Comparison of ENCODE assay signal across 19 mouse cellular contexts in genomic region chr4:47112560-47112959, GRCm38 (mm10). TPM values are rescaled to one million over a fixed set of nuclear protein-coding genes. Genes with fewer than 3 reads are reported as not detected.
DNase-seq lines count a peak whose midpoint lies in the region; ATAC-seq and TF ChIP-seq lines count a peak whose summit lies in the region.
"Had no signal": no experiment of that assay in that cellular context is flagged by ENCODE, and none has a peak within 500 bp of the region (broad histone marks: within the 10 kb centered on the region; RNA-seq: fewer than 3 reads in every experiment).

No protein-coding gene starts in this region.

- H3K27ac ChIP-seq in gastrocnemius, adult 2 months: peak overlapping the region; percentile 69
- no peak overlapping the region for H3K27ac ChIP-seq in kidney, embryonic 15.5 days
- no peak overlapping the region for H3K27ac ChIP-seq in limb, embryonic 10.5 days
- H3K27ac ChIP-seq: embryonic facial prominence, embryonic 13.5 days; heart, embryonic 15.5 days; neural tube, embryonic 15.5 days had no signal

- no peak overlapping the region for H3K4me2 ChIP-seq in kidney, embryonic 15.5 days
- H3K4me2 ChIP-seq: embryonic facial prominence, embryonic 13.5 days; heart, embryonic 15.5 days; neural tube, embryonic 15.5 days had no signal

- H3K27me3 ChIP-seq in kidney, embryonic 15.5 days: no peaks in the 10 kb centered on the region
- H3K27me3 ChIP-seq in limb, embryonic 10.5 days (ENCODE audit: low read depth, poor library complexity, severe bottlenecking): no peaks in the 10 kb centered on the region
- H3K27me3 ChIP-seq: embryonic facial prominence, embryonic 13.5 days; heart, embryonic 15.5 days; neural tube, embryonic 15.5 days had no signal

- peak; percentile 48 for DNase-seq in gastrocnemius, adult 2 months
- DNase-seq in gastrocnemius, adult 8-10 months (ENCODE audit: low spot score in 2 of 2): no peak
- DNase-seq in kidney, postnatal 4 days: no peak
- DNase-seq in right cerebral cortex, postnatal 10 days (ENCODE audit: low spot score in 2 of 2): peak; percentile 58 to 72
- no peak for DNase-seq in right cerebral cortex, postnatal 36 days (ENCODE audit: low spot score in 2 of 2)
- no peak for DNase-seq in limb, embryonic 10.5 days (ENCODE audit: low spot score)
- no peak for DNase-seq in cerebellum, adult 11-12 months
- DNase-seq: adrenal gland, adult 8-10 months; cerebellum, postnatal 14 days; layer of hippocampus, adult 9-11 months; lung, adult 18-20 months; lung, postnatal 4 days; retina, postnatal 1 day; thymus, adult 18-20 months had no signal

- TF ChIP-seq CTCF in gastrocnemius, adult 2 months (IDR thresholded peaks at IDR 0.05): no peak

- peaks cover 8% of the 10 kb centered on the region for H3K4me1 ChIP-seq in kidney, embryonic 15.5 days
- H3K4me1 ChIP-seq in limb, embryonic 10.5 days: peaks cover 7% of the 10 kb centered on the region
- H3K4me1 ChIP-seq: neural tube, embryonic 15.5 days had no signal

- H3K36me3 ChIP-seq in kidney, embryonic 15.5 days: 0 out of 2 replicates have a peak, but pooled peaks cover 4% of the 10 kb centered on the region
- H3K36me3 ChIP-seq in limb, embryonic 10.5 days: no peaks in the 10 kb centered on the region
- H3K36me3 ChIP-seq: embryonic facial prominence, embryonic 13.5 days; heart, embryonic 15.5 days; neural tube, embryonic 15.5 days had no signal

- intact Hi-C loops in gastrocnemius, adult 2 months (cut with DNase I): no loop called here

- ATAC-seq in kidney, embryonic 15.5 days (replicated peaks; ENCODE audit: low FRiP score): 0 out of 2 replicates have a peak, but pooled peaks have one; percentile 25
- ATAC-seq: inflammation-experienced regulatory T-cells, adult 6 months had no signal

- H3K9ac ChIP-seq in kidney, embryonic 15.5 days: no peak overlapping the region
- H3K9ac ChIP-seq: embryonic facial prominence, embryonic 13.5 days; heart, embryonic 15.5 days; neural tube, embryonic 15.5 days had no signal

- no peak overlapping the region for H3K4me3 ChIP-seq in gastrocnemius, adult 2 months
- H3K4me3 ChIP-seq in kidney, embryonic 15.5 days (replicated peaks): no peak overlapping the region
- no peak overlapping the region for H3K4me3 ChIP-seq in limb, embryonic 10.5 days
- H3K4me3 ChIP-seq: embryonic facial prominence, embryonic 13.5 days; heart, embryonic 15.5 days; neural tube, embryonic 15.5 days had no signal

- WGBS in kidney, embryonic 15.5 days: 74% methylated on average over 9 of the region's 9 CpGs
- WGBS in limb, embryonic 10.5 days: 80% methylated on average over 9 of the region's 9 CpGs

- H3K9me3 ChIP-seq in kidney, embryonic 15.5 days (replicated peaks): no peaks in the 10 kb centered on the region
- H3K9me3 ChIP-seq in limb, embryonic 10.5 days (replicated peaks): no peaks in the 10 kb centered on the region
- H3K9me3 ChIP-seq: embryonic facial prominence, embryonic 13.5 days; heart, embryonic 15.5 days; neural tube, embryonic 15.5 days had no signal

RNA-seq across cellular contexts. Expression of gene Galnt12, which starts 20.9 kb away (rescaled TPM):
- under 1 TPM in 1 of 2 experiments, not detected in 1; 0.17 TPM for total RNA-seq in gastrocnemius, adult 2 months (2021)
- total RNA-seq in gastrocnemius, adult 8-10 months (2022): under 1 TPM in 2 of 4 experiments, not detected in 2; 0.12 to 0.16 TPM
- polyA plus RNA-seq in kidney, embryonic 15.5 days (2015; fragmentation: Nextera tagmentation; extraction: Ambion mirVana): 9.0 and 10.6 TPM in 2 replicates
- polyA plus RNA-seq in limb, embryonic 10.5 days (2016; fragmentation: Nextera tagmentation; extraction: Ambion mirVana): 2.2 and 2.9 TPM in 2 replicates

RNA-seq across cellular contexts. Expression of gene Anks6, which starts 55.3 kb away (rescaled TPM):
- total RNA-seq in gastrocnemius, adult 2 months (2021): 1 to 10 TPM; 1.4 to 1.8 TPM
- 1 to 10 TPM in 2 of 4 experiments, under 1 TPM in 2; 0.78 to 1.7 (median 1.1) TPM for total RNA-seq in gastrocnemius, adult 8-10 months (2022)
- 5.5 and 6.5 TPM in 2 replicates for polyA plus RNA-seq in kidney, embryonic 15.5 days (2015; fragmentation: Nextera tagmentation; extraction: Ambion mirVana)
- polyA plus RNA-seq in limb, embryonic 10.5 days (2016; fragmentation: Nextera tagmentation; extraction: Ambion mirVana): 3.2 and 4.4 TPM in 2 replicates
- polyA plus RNA-seq: inflammation-experienced regulatory T-cells, adult 6 months had no signal

Comparison
In these comparisons a context has a peak if more than half of its experiments do, and no peak if none do; other contexts are left out.
1. DNase-seq: peak in gastrocnemius, adult 2 months (single experiment) and right cerebral cortex, postnatal 10 days (2 of 2); none in gastrocnemius, adult 8-10 months (0 of 2), kidney, postnatal 4 days (0 of 2), right cerebral cortex, postnatal 36 days (0 of 2), limb, embryonic 10.5 days (single experiment) and cerebellum, adult 11-12 months (single experiment).